Mouse (Mus musculus): ENCODE data around the gene Nup107.

DNA sequence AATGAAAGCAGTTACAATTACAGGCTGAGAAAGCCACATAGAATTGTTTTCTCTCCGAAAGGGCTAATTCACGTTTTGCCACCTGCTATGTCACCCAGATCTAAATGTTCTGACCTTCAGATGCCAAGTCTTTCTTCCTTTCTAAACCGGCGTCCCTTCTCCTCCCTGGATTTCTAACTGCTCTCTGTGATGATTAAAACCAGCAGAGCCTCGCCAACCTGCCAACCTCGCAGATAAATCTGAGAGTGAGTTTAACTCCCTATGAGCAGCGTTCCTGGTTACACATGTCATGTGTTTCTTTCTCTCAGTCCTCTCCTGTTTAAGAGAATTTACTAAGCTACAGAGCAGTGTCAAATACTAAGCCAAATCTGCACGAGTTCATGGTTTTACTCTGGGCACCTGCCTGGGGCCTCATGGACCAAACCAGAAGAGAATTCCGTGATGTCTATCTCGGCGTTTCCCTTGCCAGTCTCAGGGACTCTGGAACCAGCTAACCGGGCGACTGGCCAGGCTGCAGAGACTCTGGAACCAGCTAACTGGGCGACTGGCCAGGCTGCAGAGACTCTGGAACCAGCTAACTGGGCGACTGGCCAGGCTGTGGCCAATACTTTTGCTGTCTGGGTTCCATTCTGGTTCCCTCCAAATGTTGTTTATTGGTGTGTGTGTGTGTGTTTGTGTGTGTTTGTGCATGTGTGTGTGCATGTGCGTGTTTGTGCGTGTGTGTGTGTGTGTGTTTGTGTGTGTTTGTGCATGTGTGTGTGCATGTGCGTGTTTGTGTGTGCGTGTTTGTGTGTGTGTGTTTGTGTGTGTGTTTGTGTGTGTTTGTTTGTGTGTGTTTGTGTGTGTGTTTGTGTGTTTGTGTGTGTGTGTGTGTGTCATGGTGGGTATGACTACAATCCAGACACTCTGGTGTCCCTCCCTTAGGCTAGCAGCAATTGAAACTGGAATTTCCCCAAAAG is 74.1 kb downstream of the Nup107 start:
- TF ChIP-seq POLR2A (IDR thresholded peaks at IDR 0.05; ENCODE audit: insufficient read depth, low read depth, low read length) (no peak), CTCF (IDR thresholded peaks at IDR 0.05; ENCODE audit: insufficient read depth, low read depth, low read length) (no peak)

All from olfactory bulb, adult 2 months (tissue).